Mouse (Mus musculus): ENCODE results near the gene Rab11fip5.
A peak's percentile ranks its signal among the peaks of the same experiment; 100 is the strongest.

Rab11fip5 gene

DNA sequence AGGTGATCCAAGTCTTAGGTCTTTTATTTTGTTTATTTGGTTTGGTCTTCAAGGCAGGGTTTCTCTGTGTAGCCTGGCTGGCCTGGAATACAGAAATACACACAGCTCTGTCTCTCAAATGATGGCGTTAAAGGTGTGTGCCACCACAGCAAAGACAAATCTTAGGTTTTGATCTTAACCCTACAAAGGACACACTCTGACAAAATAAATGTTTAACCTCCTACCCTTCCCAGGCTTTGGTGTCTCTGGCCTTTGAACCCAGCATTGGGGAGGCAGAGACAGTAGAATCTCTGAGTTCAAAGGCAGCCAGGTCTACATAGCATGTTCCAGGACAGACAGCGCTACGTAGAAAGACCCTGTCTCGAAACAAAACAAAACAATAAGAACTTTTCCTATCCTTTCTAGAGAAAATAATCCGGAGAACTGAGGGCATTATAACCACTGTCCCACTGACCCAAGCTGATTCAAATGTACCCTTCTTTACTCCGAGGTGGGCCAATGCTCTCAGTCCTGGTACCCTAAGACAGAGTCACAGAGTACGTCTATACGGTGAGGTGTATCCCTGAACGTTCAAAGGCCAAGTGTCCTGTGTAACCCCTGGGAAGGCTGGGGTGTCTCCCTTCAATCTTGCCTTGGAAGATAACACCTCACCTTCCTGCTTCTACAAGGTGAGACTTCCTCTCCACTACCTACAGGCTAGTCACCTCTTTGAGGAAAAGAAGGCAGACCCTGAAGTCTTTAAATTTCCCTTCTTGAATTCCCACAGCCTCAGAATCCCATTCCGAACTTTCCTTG is 1.2 kb downstream of the Rab11fip5 start:
- no peak for DNase-seq (ENCODE audit: low read depth, low spot score)

DNA sequence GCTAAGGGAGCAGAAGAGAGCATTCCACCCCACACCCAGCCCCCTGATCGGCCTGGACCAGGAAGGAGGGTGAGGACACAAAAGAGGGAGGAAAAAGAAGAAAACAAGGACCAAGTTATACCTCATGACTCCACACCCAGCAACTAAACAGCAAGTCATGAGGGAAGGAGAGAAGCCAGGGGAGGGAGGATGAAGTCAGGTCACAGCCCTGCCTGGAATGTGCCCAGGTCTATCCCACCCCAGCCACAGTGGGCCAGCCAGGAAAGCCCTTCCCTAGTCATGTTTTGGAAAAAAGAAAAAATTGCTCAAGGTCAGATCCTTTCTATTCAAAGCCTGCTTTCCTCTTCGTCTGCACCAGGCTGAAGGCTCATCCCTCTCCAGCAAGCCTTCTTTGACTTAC is 1.9 kb downstream of the Rab11fip5 start:
- DNase-seq (ENCODE audit: low read depth, low spot score), result no peak

DNA sequence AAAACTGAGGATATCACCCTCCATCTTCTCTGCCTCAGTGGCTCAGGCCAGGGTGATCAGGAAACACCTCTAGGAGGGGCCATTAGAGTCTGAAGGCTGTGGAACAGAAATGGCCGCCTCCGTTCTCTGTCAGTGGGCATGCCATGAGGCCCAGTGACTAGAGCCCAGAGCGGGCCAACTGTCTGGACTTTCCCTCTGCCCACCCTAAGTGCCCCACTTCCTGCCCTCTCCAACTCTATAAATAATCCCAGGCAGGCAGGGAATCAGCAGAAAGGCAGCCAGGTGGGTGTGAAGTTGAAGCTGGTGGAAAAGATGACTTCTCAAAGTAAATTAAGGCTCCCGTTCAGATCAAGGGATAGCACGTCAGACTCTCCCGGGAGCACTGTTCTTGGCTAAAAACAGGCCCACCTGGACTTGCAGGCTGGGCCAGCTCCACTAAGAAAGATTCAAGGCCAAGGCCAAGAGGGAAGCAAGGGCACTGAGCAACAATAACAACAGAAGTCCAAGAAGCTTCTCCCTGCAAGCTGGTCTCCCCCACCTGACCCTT is 2.5 kb downstream of the Rab11fip5 start:
- no peak for DNase-seq (ENCODE audit: low read depth, low spot score)

DNA sequence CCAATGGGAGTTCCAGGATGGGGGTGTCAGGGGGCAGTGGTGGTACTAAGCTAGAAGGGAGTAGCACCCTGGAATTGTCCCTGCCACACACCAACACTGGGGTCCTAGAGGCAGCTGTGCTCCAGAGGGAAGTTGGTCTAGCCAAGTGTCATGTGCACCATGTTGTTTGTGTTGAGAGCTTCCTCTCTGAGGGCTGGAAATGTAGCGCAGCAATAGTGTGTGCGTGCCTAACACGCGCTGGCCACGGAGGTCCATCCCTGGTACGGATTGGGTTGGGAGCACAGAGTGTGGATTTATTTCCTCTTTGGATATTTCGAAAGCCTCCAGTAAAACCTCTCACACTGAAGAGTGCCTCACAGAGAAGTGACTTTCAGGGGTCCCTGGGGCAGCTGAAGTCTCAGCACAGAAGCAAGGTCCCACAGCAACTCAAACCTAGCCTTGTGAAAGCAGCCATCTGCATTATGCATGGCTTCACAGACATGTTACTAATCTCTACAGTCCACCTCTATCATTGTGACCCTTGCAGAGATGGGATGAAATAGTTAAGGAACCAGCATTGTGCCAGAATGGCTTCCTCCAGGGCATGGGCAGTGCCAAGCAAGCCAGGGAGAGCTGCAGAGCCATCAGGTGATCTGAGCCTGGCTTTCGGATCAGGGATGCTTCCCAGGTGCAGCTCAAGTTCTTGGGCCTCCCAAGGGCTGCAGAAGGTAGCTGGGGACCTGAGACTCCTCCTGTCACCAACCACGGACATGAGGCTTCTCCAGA is 3.6 kb downstream of the Rab11fip5 start:
- DNase-seq (ENCODE audit: low read depth, low spot score), result no peak

DNA sequence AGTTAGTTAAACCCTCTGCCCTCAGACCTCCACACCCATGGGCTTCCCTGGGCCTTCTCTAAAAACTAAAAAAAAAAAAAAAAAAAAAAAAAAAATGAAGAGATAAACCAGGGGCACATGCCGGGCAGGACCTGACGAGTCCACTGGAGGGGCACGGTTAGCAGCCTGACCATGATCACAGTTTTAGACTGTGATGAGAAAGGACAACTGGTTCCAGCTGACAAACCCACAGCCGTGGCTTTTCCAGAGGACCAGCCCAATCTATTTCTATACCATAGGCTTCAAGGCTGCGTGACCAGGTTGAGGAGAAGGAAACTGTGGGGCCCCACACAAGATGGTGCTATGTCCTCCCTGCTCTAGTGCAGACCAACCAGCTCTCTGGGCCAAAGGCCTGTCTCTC is 4.4 kb downstream of the Rab11fip5 start:
- DNase-seq (ENCODE audit: low read depth, low spot score), result no peak

DNA sequence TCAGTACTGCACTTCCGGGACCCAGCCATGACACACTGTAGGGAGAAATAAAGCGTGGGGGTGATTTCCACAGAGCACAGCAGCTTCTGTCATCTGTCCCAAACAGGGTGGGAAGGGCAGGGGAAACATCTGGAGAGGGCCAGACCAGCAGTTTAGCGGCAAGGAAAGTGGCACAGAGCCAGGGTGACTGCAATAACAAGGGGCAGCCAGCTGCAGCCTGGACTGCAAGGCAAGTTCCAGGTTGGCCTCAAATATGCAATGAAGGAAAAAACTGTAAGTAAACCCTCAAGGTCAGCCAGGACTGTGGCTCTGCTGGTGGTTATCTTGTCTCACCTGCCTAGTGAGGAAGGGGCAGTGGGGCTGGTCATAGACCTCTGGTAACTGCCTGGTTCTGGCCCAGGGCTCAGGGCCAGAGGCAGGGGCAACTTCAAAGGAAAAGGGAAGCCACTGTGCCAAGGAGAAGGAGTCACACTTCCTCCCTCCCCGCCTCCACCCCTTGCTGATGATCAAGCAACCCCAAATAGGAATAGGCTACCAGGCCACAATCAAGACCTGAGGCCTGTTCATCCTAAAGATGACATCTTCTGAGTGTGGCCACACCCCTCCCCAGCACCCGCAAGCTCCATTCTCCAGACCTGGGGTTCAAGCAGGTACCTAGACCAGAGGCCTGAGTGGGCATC is 5.1 kb downstream of the Rab11fip5 start:
- no peak for DNase-seq (ENCODE audit: low read depth, low spot score)

DNA sequence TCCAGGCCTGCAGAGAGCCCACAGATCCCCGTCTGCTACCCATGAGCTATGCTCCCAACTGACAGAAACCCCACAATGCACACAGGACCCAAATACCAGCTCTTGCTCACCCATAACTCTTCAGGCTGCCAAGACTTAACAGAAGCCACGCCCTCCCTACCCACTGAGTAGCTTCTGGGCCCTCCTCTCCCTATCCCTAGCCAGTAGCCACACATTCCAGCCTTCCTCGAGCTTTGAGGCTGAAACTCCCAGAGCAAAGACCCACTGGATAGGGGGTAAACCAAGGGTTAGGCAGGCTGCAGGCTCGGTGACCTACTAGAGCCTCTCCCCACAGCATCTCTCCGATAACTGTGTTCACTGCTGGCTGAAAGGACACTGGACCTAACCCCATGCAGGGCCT is 5.7 kb downstream of the Rab11fip5 start:
- no peak for DNase-seq (ENCODE audit: low read depth, low spot score)

DNA sequence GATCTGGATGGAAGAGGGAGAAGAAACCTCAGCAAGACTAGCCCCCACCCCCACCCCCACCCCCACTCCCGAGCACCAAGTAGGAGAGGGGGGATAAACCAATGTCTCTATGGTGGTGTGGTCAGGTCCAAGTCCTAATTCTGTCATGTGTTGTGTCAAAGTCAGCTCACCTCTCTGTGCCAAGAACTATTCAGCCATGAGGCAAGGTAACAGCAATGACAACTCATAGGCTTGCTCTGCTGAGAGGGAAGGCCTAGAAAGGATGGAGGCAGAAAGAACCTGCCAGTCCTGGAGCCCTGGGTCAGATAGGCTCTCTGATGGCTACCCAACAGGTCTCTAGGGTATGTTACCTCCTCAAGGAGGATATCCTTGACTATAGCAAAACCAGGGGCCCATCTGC is 6.3 kb downstream of the Rab11fip5 start:
- no peak for DNase-seq (ENCODE audit: low read depth, low spot score)

GRCm38 (mm10) chr6:85366387-85366786 is 8.0 kb downstream of the Rab11fip5 start:
- DNase-seq (ENCODE audit: low read depth, low spot score), result peak; percentile 31

- no peak for DNase-seq (ENCODE audit: low read depth, low spot score)
Observed at GRCm38 (mm10) chr6:85364439-85364838, 10.0 kb downstream of the Rab11fip5 start.

DNA sequence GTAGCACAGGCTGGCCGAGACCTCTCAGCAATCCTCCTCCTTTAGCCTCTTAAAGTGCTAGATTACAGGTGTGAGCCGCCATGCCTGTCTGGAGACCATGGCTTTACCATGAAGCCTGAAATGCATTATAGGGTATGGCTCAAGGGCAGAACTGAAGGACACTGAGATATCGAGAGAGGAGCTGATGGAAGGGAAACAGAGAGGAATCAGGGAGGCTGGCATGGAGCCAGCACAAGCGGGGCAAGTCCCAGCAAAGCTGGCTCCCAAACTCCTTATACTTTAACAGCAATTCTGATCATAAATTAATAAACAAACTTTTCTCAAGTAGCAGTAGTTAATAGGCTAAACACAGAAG is 10.6 kb downstream of the Rab11fip5 start:
- DNase-seq (ENCODE audit: low read depth, low spot score), result no peak

DNA sequence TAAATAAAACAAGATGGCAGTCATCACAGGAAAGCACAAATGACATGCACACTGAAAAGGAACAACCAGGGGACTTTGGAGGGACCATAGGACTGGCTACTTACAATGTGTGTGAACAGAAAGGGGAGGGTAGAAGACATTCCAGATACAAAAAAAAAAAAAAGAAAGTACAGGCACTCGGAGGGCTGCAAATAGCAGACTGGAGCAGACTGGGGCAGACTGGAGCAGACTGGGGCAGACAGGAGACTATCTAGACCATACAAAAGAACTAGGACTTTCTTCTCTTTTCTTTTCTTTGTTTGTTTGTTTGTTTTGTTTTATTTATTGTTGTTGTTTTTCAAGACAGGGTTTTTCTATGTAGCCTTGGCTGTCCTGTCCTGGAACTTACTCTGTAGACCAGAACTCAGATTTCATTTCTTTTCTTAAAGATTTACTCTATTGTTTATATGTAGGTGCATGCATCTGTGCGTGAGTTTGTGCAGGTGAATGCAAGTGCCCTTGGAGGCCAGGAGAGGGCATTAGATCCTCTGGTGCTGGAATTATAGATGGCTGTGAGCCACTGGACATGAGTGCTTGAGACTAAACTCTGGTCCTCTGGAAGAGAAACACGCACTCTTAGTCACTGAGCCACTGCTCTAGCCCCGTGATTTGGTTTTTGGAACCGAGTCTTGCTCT is 11.1 kb downstream of the Rab11fip5 start:
- DNase-seq (ENCODE audit: low read depth, low spot score), result no peak

DNA sequence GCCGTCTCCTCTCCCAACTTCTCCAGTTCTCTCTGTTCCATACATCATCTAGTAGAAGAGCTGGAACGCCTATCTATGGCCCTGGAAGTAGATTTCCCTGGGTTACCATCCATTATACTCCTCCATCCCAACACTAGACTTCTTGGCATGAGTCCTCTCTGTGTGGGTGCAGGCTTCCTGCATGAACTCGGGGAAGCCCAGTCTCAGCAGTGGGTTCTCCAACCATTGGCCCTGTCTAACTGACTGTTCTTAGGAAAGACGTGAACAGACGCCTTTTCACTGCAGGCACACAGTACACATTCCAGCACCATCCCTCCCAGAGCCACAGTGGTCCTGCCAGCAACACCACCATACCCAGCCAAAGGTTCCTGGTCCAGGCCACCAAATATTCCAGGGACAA is 11.8 kb downstream of the Rab11fip5 start:
- no peak for DNase-seq (ENCODE audit: low read depth, low spot score)

DNA sequence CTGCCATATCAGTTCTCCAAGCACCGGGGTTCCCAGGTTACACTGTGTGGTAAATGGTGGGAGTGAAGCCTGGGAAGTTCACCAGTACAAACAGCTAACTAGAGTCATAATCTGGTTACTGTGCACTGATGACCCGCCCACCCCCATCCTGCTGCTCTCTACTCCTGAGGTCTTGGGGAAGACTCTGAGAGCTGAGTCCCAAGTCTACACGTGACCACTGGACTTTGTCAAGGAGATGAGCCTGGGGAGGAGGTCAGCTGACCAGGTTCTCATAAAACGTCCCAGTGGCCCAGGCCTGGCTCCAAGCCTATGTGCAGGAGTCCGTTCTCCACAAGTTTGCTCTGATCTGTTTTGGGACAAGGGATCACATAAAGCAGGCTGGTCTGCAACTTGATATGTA is 14.1 kb downstream of the Rab11fip5 start:
- DNase-seq (ENCODE audit: low read depth, low spot score), result no peak

- DNase-seq (ENCODE audit: low read depth, low spot score), result no peak
Observed at GRCm38 (mm10) chr6:85358877-85359276, 15.6 kb downstream of the Rab11fip5 start.

- no peak for DNase-seq (ENCODE audit: low read depth, low spot score)
Observed at GRCm38 (mm10) chr6:85356682-85357465, 17.6 kb downstream of the Rab11fip5 start.

GRCm38 (mm10) chr6:85355753-85356152 is 18.7 kb downstream of the Rab11fip5 start:
- no peak for DNase-seq (ENCODE audit: low read depth, low spot score)

- no peak for DNase-seq (ENCODE audit: low read depth, low spot score)
Observed at GRCm38 (mm10) chr6:85354709-85355108, 19.7 kb downstream of the Rab11fip5 start.

- DNase-seq (ENCODE audit: low read depth, low spot score), result no peak
Observed at GRCm38 (mm10) chr6:85353706-85354105, 20.7 kb downstream of the Rab11fip5 start.

DNA sequence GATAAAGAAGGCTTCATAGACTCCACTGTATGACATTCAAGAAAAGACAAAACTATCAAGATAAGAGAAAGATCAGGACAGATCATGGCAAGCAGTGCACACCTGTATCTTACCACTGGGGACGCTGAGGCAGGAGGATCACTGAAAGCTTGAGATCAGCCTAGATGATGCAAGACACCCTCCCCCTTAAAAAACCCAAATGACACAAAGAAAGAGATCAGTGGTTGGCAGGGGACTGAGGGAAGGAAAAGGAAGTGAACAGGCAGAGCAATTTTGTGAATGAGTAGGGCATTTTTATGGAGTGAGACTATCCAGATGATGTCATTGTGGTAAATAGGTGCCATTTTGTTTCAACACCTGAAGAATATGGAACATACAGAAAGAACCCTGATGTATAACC is 24.3 kb downstream of the Rab11fip5 start:
- DNase-seq (ENCODE audit: low read depth, low spot score), result no peak

- DNase-seq (ENCODE audit: low read depth, low spot score), result no peak
Observed at GRCm38 (mm10) chr6:85349246-85349645, 25.2 kb downstream of the Rab11fip5 start.
